Mouse (Mus musculus): ENCODE data around the gene Gm4763. TPM values are rescaled to one million over a fixed set of nuclear protein-coding genes. Genes with fewer than 3 reads are reported as not detected.
"Not testable (repeated sequence)": the region's sequence is repeated elsewhere in the genome, so short reads cannot be mapped to it uniquely, and the experiment has no call there.

The Gm4763 gene
- total RNA-seq, 2 experiments from 2014 or later = not detected

DNA sequence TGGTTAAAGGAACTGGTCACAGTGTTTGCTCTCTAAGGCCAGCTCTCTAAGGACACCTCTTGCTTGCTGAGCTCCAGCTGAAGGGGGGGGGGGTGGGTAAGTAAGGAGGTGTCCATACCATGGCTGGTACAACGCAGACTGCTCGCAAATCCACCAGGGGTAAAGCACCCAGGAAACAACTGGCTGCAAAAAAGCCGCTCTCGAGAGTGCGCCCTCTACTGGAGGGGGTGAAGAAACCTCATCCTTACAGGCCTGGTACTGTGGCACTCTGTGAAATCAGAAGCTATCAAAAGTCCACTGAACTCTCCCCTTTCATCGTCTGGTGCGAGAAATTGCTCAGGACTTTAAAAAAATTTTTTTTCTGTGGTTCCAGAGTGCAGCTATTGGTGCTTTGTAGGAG is 42.6 kb downstream of the Gm4763 start:
- H3K4me3 ChIP-seq; intact Hi-C loops (cut with DNase I); H3K27ac ChIP-seq; DNase-seq: not testable (repeated sequence)
- peak; percentile 30; the same call in 1 of the 2 replicates for TF ChIP-seq CTCF (IDR thresholded peaks at IDR 0.05)

DNA sequence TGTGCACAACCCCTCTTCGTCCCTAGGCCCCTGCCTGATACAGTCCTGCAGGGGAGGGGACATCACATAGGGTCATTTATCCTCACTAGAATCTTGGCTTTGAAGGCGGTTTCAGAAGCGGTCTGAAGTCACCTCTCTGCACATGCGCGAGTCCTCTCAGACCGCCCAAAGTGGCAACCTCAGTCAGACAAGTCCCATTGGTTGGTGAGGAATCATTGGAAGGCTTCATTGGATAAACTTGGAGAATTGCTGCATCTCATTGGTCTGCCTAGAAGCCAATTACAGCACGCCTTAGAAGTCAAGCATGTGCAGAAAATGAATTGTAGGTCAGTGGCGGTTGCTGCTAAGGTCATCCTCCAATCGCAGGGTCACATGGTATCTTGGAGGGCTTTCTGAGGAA is 50.1 kb downstream of the Gm4763 start, which contains the start of gene Tex101:
Gene Tex101, minus strand, starts transcription at position 101 of the 400 bp plus-strand sequence.
- no peak for TF ChIP-seq CTCF (IDR thresholded peaks at IDR 0.05)
- intact Hi-C loops (cut with DNase I) = no loop called here
- no peak within 1 kb of the TSS for H3K27ac ChIP-seq
- no peak within 1 kb of the TSS for H3K4me3 ChIP-seq
- no peak for DNase-seq

- DNase-seq = no peak
- intact Hi-C loops (cut with DNase I) = loop anchor here (2.0 kb wide), 1 partner anchor 49 kb away; no protein-coding TSS in a partner anchor
- no peak overlapping the region for H3K4me3 ChIP-seq
- no peak for TF ChIP-seq CTCF (IDR thresholded peaks at IDR 0.05)
- H3K27ac ChIP-seq = no peak overlapping the region
These were observed 54.7 kb downstream of the Gm4763 start for GRCm38 (mm10) chr7:24671944-24672439.

Other genes starting within 250 kb of the Gm4763 start
- 1 to 10 TPM; 2.4 to 2.8 TPM for gene Cadm4, start 244.9 kb downstream of the Gm4763 start, total RNA-seq (2021)
- 1 to 10 TPM; 3.5 to 6.5 TPM for gene Zfp428, start 219.9 kb downstream of the Gm4763 start, total RNA-seq (2021)
- not detected for gene AC161166.1, start 214.5 kb downstream of the Gm4763 start, total RNA-seq (2021)
- 10 to 100 TPM; 11.5 to 16.1 TPM for gene Irgq, start 196.2 kb downstream of the Gm4763 start, total RNA-seq (2021)
- gene Pinlyp, start 180.8 kb downstream of the Gm4763 start, total RNA-seq (2021) = not detected
- gene Xrcc1, start 180.6 kb downstream of the Gm4763 start, total RNA-seq (2021) = 10 to 100 TPM; 18.3 to 18.5 TPM
- 10 to 100 TPM; 22.0 to 27.4 TPM for gene Ethe1, start 139.4 kb downstream of the Gm4763 start, total RNA-seq (2021)
- gene Zfp575, start 139.3 kb downstream of the Gm4763 start, total RNA-seq (2021) = under 1 TPM in 1 of 2 experiments, not detected in 1; 0.17 TPM
- gene Phldb3, start 116.1 kb downstream of the Gm4763 start, total RNA-seq (2021) = under 1 TPM; 0.54 to 0.59 TPM
- gene Lypd3, start 90.4 kb downstream of the Gm4763 start, total RNA-seq (2021) = not detected
- not detected for gene Tex101, start 50.2 kb downstream of the Gm4763 start, total RNA-seq (2021)
- gene BC049730, start 17.7 kb downstream of the Gm4763 start, total RNA-seq (2021) = not detected
- gene Cd177, start 33.4 kb upstream of the Gm4763 start, total RNA-seq (2021) = not detected
- not detected for gene Ceacam10, start 50.3 kb upstream of the Gm4763 start, total RNA-seq (2021)
- gene Gm9844, start 135.3 kb upstream of the Gm4763 start, total RNA-seq (2021) = not detected
- not detected for gene Lypd4, start 143.0 kb upstream of the Gm4763 start, total RNA-seq (2021)
- gene Dmrtc2, start 143.1 kb upstream of the Gm4763 start, total RNA-seq (2021) = not detected
- 100 to 1,000 TPM; 326 to 419 TPM for gene Rps19, start 157.5 kb upstream of the Gm4763 start, total RNA-seq (2021)
- not detected for gene Cd79a, start 170.5 kb upstream of the Gm4763 start, total RNA-seq (2021)
- 10 to 100 TPM; 28.4 to 29.3 TPM for gene Arhgef1, start 176.0 kb upstream of the Gm4763 start, total RNA-seq (2021)
- gene Gm4881, start 217.6 kb upstream of the Gm4763 start, total RNA-seq (2021) = not detected
- 100 to 1,000 TPM; 231 to 243 TPM for gene Rabac1, start 245.8 kb upstream of the Gm4763 start, total RNA-seq (2021)

Measured in gastrocnemius, adult 2 months (tissue).